In the genomic region with DNA sequence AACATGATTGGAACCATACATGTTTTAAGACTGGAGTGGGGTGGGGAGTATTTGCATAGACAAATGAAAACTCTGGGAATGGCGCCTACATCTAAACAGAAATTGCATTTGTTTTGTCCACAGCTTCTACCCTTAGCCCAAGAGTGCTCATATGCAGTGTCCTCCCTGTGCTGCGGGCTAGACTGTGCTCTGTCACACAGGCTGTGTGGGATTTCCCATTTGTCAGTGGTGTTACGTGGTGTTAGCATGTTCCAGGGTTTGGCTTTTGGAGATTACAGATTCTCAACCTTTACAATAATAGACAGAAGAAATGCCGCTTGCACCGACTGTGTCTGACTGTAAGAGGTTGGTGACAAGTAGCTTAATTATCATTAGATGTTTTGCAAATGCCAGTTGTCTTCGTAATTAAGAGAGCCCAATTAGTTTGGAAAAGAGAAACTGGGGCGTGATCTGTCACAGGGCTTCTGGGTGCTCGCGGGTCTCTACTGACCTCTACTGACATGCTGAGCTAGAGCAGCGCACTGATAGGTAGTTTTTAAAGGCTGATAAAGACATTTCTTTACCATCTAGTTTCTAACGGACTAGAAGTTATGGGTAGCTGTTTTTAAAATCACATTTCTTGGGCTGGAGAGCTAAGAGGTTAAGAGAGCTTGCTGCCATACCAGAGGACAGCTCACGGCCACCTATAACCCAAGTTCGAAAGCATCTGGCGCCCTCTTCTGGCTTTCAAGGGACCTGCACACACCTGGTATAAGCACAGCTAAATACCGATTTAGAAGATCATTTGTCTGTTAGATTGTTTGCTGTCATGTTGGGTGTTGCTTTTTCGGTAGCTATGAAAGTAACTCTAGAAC, we compare ENCODE assay signal across 8 mouse cellular contexts. TPM values are rescaled to one million over a fixed set of nuclear protein-coding genes. Genes with fewer than 3 reads are reported as not detected.
DNase-seq lines count a peak whose midpoint lies in the region; ATAC-seq and TF ChIP-seq lines count a peak whose summit lies in the region.

No protein-coding gene starts in this region.

- H3K27ac ChIP-seq in heart, adult 2 months: no peak overlapping the region
- no peak overlapping the region for H3K27ac ChIP-seq in liver, embryonic 14.5 days

- 45% methylated on average over 16 of the region's 16 CpGs for WGBS in heart, adult 2 months
- 39% methylated on average over 16 of the region's 16 CpGs for WGBS in liver, embryonic 14.5 days (ENCODE audit: insufficient replicate concordance)

- intact Hi-C loops in heart, adult 2 months (cut with DNase I): loop anchor here (1.0 to 10.0 kb wide), 3 partner anchors 52 to 495 kb away; partner anchors contain the start of gene Sacs

- H3K4me1 ChIP-seq in E14TG2a.4 (replicated peaks; ENCODE audit: low read depth, low read length): no peaks in the 10 kb centered on the region
- no peaks in the 10 kb centered on the region for H3K4me1 ChIP-seq in heart, adult 2 months (ENCODE audit: control insufficient read depth, insufficient read depth, low read length)
- peaks cover 2% of the 10 kb centered on the region in 2 experiments; a peak in 3 of 4 replicates for H3K4me1 ChIP-seq in liver, embryonic 14.5 days (replicated peaks; ENCODE audit: control insufficient read depth in 2 of 2, insufficient read depth in 2 of 2, low read length in 1 of 2)

- H3K9ac ChIP-seq in heart, adult 2 months (ENCODE audit: low read depth, low read length): no peak overlapping the region
- no peak overlapping the region for H3K9ac ChIP-seq in liver, embryonic 14.5 days (replicated peaks)

- TF ChIP-seq POLR2A in heart, adult 2 months (IDR thresholded peaks at IDR 0.05; ENCODE audit: insufficient read depth, low read depth, low read length): no peak

- peak overlapping the region; percentile 40 for H3K4me2 ChIP-seq in liver, embryonic 14.5 days (ENCODE audit: low read depth)

- TF ChIP-seq EP300 in heart, adult 2 months (IDR thresholded peaks at IDR 0.05; ENCODE audit: insufficient read depth, low read depth, low read length): no peak
- no peak for TF ChIP-seq EP300 in liver, embryonic 14.5 days (IDR thresholded peaks at IDR 0.05; ENCODE audit: low read depth)

- no peaks in the 10 kb centered on the region for H3K79me2 ChIP-seq in heart, adult 2 months (replicated peaks; ENCODE audit: control insufficient read depth, insufficient read depth, low read length)

- TF ChIP-seq CTCF in E14TG2a.4 (conservative IDR thresholded peaks at IDR 0.05; ENCODE audit: low read length): peak; percentile 51
- peak; percentile 73 for TF ChIP-seq CTCF in heart, adult 2 months (IDR thresholded peaks at IDR 0.05)
- peak; percentile 73 for TF ChIP-seq CTCF in liver, embryonic 14.5 days (IDR thresholded peaks at IDR 0.05; ENCODE audit: low read depth)

- peak; percentile 75 for DNase-seq in adrenal gland, adult 2 months
- DNase-seq in embryo, embryonic 11.5 days (ENCODE audit: low read depth, low spot score): peak; percentile 39
- peak; percentile 65 to 68 for DNase-seq in heart, adult 2 months
- DNase-seq in kidney, postnatal 14 days: peak; percentile 66
- DNase-seq in liver, embryonic 14.5 days (ENCODE audit: low read depth in 3 of 3, low spot score in 3 of 3): peak; percentile 27 to 41 (median 35)
- DNase-seq in ovary, postnatal 36 days (ENCODE audit: low spot score): peak; percentile 54
- DNase-seq in thymus, postnatal 4 days: peak; percentile 80

- peak; percentile 35; the same call in 1 of the 2 replicates for ATAC-seq in liver, embryonic 14.5 days (ENCODE audit: insufficient read depth)

- H3K36me3 ChIP-seq in E14TG2a.4 (ENCODE audit: insufficient read depth, low read length): no peaks in the 10 kb centered on the region
- no peaks in the 10 kb centered on the region for H3K36me3 ChIP-seq in heart, adult 2 months (ENCODE audit: control insufficient read depth, insufficient read depth, low read length)
- H3K36me3 ChIP-seq in liver, embryonic 14.5 days (replicated peaks; ENCODE audit: control insufficient read depth, insufficient read depth, low read depth): no peaks in the 10 kb centered on the region

- no peaks in the 10 kb centered on the region for H3K9me3 ChIP-seq in E14TG2a.4 (ENCODE audit: low read length)
- no peaks in the 10 kb centered on the region for H3K9me3 ChIP-seq in liver, embryonic 14.5 days (ENCODE audit: control insufficient read depth, low read length)

- no peak overlapping the region for H3K4me3 ChIP-seq in E14TG2a.4 (replicated peaks; ENCODE audit: low read length)
- H3K4me3 ChIP-seq in heart, adult 2 months: no peak overlapping the region
- no peak overlapping the region; a peak in 1 of 4 replicates for H3K4me3 ChIP-seq in liver, embryonic 14.5 days (ENCODE audit: insufficient read depth in 1 of 2, low read depth in 2 of 2, low read length in 2 of 2)

- H3K27me3 ChIP-seq in E14TG2a.4 (ENCODE audit: insufficient read depth, low read length): no peaks in the 10 kb centered on the region
- no peaks in the 10 kb centered on the region for H3K27me3 ChIP-seq in heart, adult 2 months (ENCODE audit: control insufficient read depth, insufficient read depth, low read length)
- H3K27me3 ChIP-seq in liver, embryonic 14.5 days (ENCODE audit: control insufficient read depth, insufficient read depth, low read length): no peaks in the 10 kb centered on the region

RNA-seq across cellular contexts. Expression of gene Arl11, which starts 15.4 kb away (rescaled TPM):
- 1 to 10 TPM in 1 of 2 experiments, under 1 TPM in 1; 0.97 to 1.3 TPM for total RNA-seq in adrenal gland, adult 2 months (2021)
- polyA plus RNA-seq in adrenal gland, adult 2 months (2012; rRNA removed): 0.83 and 1.3 TPM in 2 replicates
- under 1 TPM; 0.42 to 0.75 TPM for total RNA-seq in heart, adult 2 months (2021)
- 0.80 and 0.85 TPM in 2 replicates for polyA plus RNA-seq in heart, adult 2 months (2012; rRNA removed)
- 1.1 and 1.6 TPM in 2 replicates for polyA plus RNA-seq in liver, embryonic 14.5 days (2012; rRNA removed)
- 1.4 and 1.8 TPM in 2 replicates for polyA plus RNA-seq in liver, embryonic 14.5 days (2014; fragmentation: Nextera tagmentation; extraction: Ambion mirVana)

RNA-seq across cellular contexts. Expression of gene Sgcg, which starts 35.8 kb away (rescaled TPM):
- 1 to 10 TPM in 1 of 2 experiments, under 1 TPM in 1; 0.89 to 3.0 TPM for total RNA-seq in adrenal gland, adult 2 months (2021)
- not detected in 2 replicates for polyA plus RNA-seq in adrenal gland, adult 2 months (2012; rRNA removed)
- total RNA-seq in heart, adult 2 months (2021): 100 to 1,000 TPM; 181 to 235 TPM
- 105 and 191 TPM in 2 replicates for polyA plus RNA-seq in heart, adult 2 months (2012; rRNA removed)
- polyA plus RNA-seq in liver, embryonic 14.5 days (2012; rRNA removed): 0.02 and 0.03 TPM in 2 replicates
- polyA plus RNA-seq in liver, embryonic 14.5 days (2014; fragmentation: Nextera tagmentation; extraction: Ambion mirVana): 0.05 TPM in 1 of 2 replicates, not detected in the other

Comparison
In these comparisons a context has a peak if more than half of its experiments do, and no peak if none do; other contexts are left out.
1. RNA of gene Sgcg, which starts 35.8 kb away (polyA plus RNA-seq): 105 to 191 TPM in heart, adult 2 months; 0.02 to 0.05 TPM in liver, embryonic 14.5 days and not detected in adrenal gland, adult 2 months; every median in the first group is over 100 times any median in the second.
2. Peak in every context shown above with its lines, with median percentiles within 50 percentile points of each other: CTCF ChIP-seq and DNase-seq.